Mouse (Mus musculus) liver, postnatal 0 days (tissue): ENCODE measurements at regions not wholly inside any gene's neighbourhood (a gene's known extent, or its start where the extent isn't known, plus 50 kb on each side); places are given as distances from the start of the nearest gene placed in this dataset.

Experiments
- CTCF ChIP-seq: sonication (generic); IDR thresholded peaks from 2 replicates; pipeline ENCODE4 v1.5.1; 2016; ENCODE audit warnings: antibody characterized with exemption, low read depth
- EP300 ChIP-seq: IDR thresholded peaks from 2 replicates; pipeline ENCODE4 v1.6.1; 2016; ENCODE audit warnings: antibody characterized with exemption, low read depth, mild to moderate bottlenecking

DNA sequence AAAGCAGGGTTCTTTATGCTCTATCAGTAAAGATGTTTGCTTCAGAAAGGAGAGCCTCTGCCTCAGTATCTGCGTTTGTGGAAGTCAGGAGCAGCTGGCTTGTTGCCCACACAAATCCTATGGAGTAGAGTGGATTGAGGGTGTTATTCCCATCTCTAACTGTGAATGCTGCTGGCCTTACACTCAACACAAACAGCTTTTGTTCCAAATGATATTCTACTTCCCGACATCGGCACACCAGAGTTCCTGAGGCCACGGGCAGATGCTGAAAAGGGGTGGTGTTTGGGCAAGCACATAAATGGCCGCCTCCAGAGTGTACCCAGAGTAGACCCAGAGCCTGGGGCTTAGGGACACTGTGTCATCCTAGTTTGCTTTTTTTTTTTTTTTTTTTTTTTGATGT lies 320.3 kb upstream of the Sox11 start:
- no peak for TF ChIP-seq CTCF
- no peak for TF ChIP-seq EP300
